Mouse (Mus musculus) kidney, adult 2 months (tissue): ENCODE data around the gene Alx1.

Experiments
- CTCF ChIP-seq: fragments of 200-500 bp; conservative IDR thresholded peaks from 2 replicates; pipeline ENCODE4 v1.5.1; 2011; ENCODE audit warnings: low read depth, mild to moderate bottlenecking, control low read depth, low read length, moderate library complexity, mixed read lengths; ENCODE audit not compliant: insufficient read depth, insufficient read length
- POLR2A ChIP-seq: fragments of 200-500 bp; IDR thresholded peaks from one replicate; pipeline ENCODE4 v1.6.1; 2011; ENCODE audit warnings: low read depth, low read length, control low read depth

DNA sequence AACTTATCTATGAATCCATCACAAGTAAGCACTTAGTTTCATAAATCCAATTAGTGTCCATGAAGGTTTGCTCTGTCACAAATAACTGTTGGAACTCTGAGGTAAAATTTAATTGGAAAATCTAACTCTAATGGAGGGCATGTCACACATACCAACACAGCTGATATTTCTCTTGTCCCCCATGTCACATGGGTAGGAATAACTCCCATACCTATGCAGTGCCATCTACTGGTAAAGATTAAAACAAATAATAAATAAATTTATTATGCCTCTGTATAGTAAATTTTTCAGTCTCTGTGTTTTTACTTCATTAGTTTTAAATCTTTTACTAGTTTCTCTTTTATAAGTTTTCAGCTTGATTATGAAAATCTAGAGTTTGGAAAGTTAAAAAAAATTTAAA, 30.4 kb downstream of the Alx1 start:
- TF ChIP-seq CTCF (no peak), POLR2A (no peak)
